ENCODE assay signal across 8 mouse cellular contexts in the genomic region with DNA sequence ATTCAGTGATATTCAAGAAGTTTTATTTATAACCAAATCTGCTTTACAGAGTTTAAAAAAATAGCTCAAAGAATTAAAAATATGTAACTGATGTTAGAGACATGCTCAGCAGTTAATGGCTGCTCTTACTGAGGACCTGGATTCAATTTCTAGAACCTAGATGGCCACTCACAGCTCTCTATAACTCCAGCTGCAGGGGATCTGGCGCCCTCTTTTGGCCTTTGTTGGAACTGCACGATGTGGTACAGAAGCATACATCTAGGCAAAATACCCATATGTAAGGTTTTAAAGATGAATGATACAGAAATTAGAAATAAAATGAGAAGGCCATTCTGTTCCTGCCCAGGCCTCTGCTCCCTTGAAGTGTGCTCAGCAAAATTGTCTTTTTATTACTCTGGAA.
DNase-seq lines count a peak whose midpoint lies in the region; ATAC-seq lines count a peak whose summit lies in the region.

No protein-coding gene starts in this region.

- no peak overlapping the region for H3K4me3 ChIP-seq in midbrain, embryonic 14.5 days (replicated peaks; ENCODE audit: low read depth, low read length)

- 3% methylated on average over 2 of the region's 2 CpGs for WGBS in midbrain, embryonic 14.5 days

- no peaks in the 10 kb centered on the region for H3K36me3 ChIP-seq in midbrain, embryonic 14.5 days (ENCODE audit: control insufficient read depth, insufficient read depth, low read length)

- H3K9ac ChIP-seq in midbrain, embryonic 14.5 days (replicated peaks; ENCODE audit: low read length) = no peak overlapping the region

- peak; percentile 46 for DNase-seq in heart, adult 8-10 months (ENCODE audit: low spot score)
- DNase-seq in heart, adult 11 months = no peak
- DNase-seq in A20 (ENCODE audit: low read depth, low spot score) (peak; percentile 67), R1 (ENCODE audit: low read depth, low spot score) (peak; percentile 80)
- DNase-seq in embryo, embryonic 9.5 days (ENCODE audit: extremely low spot score) = peak; percentile 48
- peak; percentile 56 to 87 for DNase-seq in kidney, postnatal 36 days
- peak; percentile 62 for DNase-seq in midbrain, embryonic 14.5 days
- DNase-seq in urinary bladder, postnatal 25 days (ENCODE audit: low spot score) = peak; percentile 61

- no peak overlapping the region for H3K27ac ChIP-seq in midbrain, embryonic 14.5 days (replicated peaks; ENCODE audit: low read depth, low read length)

- H3K9me3 ChIP-seq in midbrain, embryonic 14.5 days (ENCODE audit: control insufficient read depth, low read length) = no peaks in the 10 kb centered on the region

- no peaks in the 10 kb centered on the region for H3K4me1 ChIP-seq in midbrain, embryonic 14.5 days (ENCODE audit: control insufficient read depth, insufficient read depth, low read length)

- no peak for ATAC-seq in midbrain, embryonic 14.5 days (ENCODE audit: low FRiP score, low TSS enrichment)

- H3K27me3 ChIP-seq in midbrain, embryonic 14.5 days (ENCODE audit: control insufficient read depth, insufficient read depth, low read length) = no peaks in the 10 kb centered on the region

- no peak overlapping the region for H3K4me2 ChIP-seq in midbrain, embryonic 14.5 days (ENCODE audit: low read length)
